7 mouse cellular contexts compared by ENCODE assay signal in the genomic region with DNA sequence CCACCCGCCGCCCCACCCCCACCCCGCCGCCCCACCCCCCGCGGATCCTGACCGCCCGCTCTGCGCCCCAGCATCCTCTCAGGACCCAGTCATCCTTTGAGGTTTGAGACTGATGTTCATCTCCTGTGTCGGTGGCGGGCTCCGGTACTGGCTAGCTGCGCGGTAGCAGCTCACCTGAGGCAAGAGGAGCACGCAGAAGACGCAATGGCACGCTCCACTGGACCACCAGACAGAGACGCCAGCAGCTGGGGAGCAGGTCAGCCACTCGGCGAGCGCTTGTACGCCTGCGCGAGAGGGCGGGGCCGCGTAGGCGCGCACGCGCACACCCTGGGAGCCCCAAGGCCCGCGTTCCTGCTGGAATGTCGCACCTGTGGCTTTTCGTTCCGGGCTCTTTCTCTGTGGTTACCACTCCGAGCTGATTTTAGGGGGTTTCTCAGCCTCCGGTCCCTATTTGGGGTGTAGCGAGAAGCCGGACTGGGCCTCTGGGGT. TPM values are rescaled to one million over a fixed set of nuclear protein-coding genes. Genes with fewer than 3 reads are reported as not detected.
A peak's percentile ranks its signal among the peaks of the same experiment; 100 is the strongest.
DNase-seq lines count a peak whose midpoint lies in the region; ATAC-seq lines count a peak whose summit lies in the region.

A gene (plus strand): TSS at position 305 of the 489 bp plus-strand sequence.

- no peaks in the 10 kb centered on the region for H3K27me3 ChIP-seq in intestine, embryonic 16.5 days (replicated peaks; ENCODE audit: control insufficient read depth, insufficient read depth, low read length)
- no peaks in the 10 kb centered on the region for H3K27me3 ChIP-seq in midbrain, embryonic 11.5 days (ENCODE audit: control insufficient read depth, insufficient read depth, low read length)

- H3K9ac ChIP-seq in intestine, embryonic 16.5 days (ENCODE audit: low read depth, low read length), result peak within 1 kb of the TSS; percentile 83
- peak within 1 kb of the TSS; percentile 85 for H3K9ac ChIP-seq in midbrain, embryonic 11.5 days (ENCODE audit: low read length)

- peak within 1 kb of the TSS; percentile 92 for H3K4me2 ChIP-seq in intestine, embryonic 16.5 days (ENCODE audit: low read depth, low read length)
- H3K4me2 ChIP-seq in midbrain, embryonic 11.5 days, result peak within 1 kb of the TSS; percentile 96

- WGBS in intestine, embryonic 16.5 days, result under 1% methylated on average over 31 of the region's 40 CpGs
- 0% methylated on average over 36 of the region's 40 CpGs for WGBS in midbrain, embryonic 11.5 days

- peak within 1 kb of the TSS; percentile 83 for H3K27ac ChIP-seq in intestine, embryonic 16.5 days (ENCODE audit: low read length)
- peak within 1 kb of the TSS; percentile 54 for H3K27ac ChIP-seq in midbrain, embryonic 11.5 days (ENCODE audit: low read depth, low read length)

- no peaks in the 10 kb centered on the region for H3K9me3 ChIP-seq in intestine, embryonic 16.5 days (ENCODE audit: control insufficient read depth, low read length)
- no peaks in the 10 kb centered on the region for H3K9me3 ChIP-seq in midbrain, embryonic 11.5 days (ENCODE audit: control insufficient read depth, low read length)

- DNase-seq in adrenal gland, adult 18-20 months (ENCODE audit: low spot score in 2 of 2), result peak; percentile 93 to 94
- DNase-seq in embryo, embryonic 11 days, result peak; percentile 92
- DNase-seq in gastrocnemius, postnatal 36 days, result peak; percentile 86 to 91
- peak; percentile 93 to 94 for DNase-seq in left cerebral cortex, postnatal 36 days (ENCODE audit: low spot score in 2 of 2)
- peak; percentile 99 for DNase-seq in midbrain, embryonic 11.5 days (ENCODE audit: low spot score, missing footprints)
- peak; percentile 81 for DNase-seq in skeletal muscle tissue, adult 2 months (ENCODE audit: low read depth, low spot score)

- peak within 1 kb of the TSS; percentile 81 for H3K4me3 ChIP-seq in intestine, embryonic 16.5 days (ENCODE audit: low read length)
- peak within 1 kb of the TSS; percentile 83 for H3K4me3 ChIP-seq in midbrain, embryonic 11.5 days (ENCODE audit: low read depth, low read length)

- peak; percentile 98 for ATAC-seq in intestine, embryonic 16.5 days
- ATAC-seq in midbrain, embryonic 11.5 days (ENCODE audit: low FRiP score), result peak; percentile 95

- intact Hi-C loops in gastrocnemius, postnatal 36 days (cut with DNase I), result no loop called here
- intact Hi-C loops in left cerebral cortex, postnatal 36 days (cut with DNase I), result no loop called here

- H3K4me1 ChIP-seq in intestine, embryonic 16.5 days (ENCODE audit: control insufficient read depth, insufficient read depth, low read length), result peaks cover 15% of the 10 kb centered on the region
- peaks cover 7% of the 10 kb centered on the region for H3K4me1 ChIP-seq in midbrain, embryonic 11.5 days (ENCODE audit: control insufficient read depth, insufficient read depth, low read length)

- H3K36me3 ChIP-seq in intestine, embryonic 16.5 days (ENCODE audit: control insufficient read depth, insufficient read depth, low read length), result 0 out of 2 replicates have a peak, but pooled peaks cover 4% of the 10 kb centered on the region
- 0 out of 2 replicates have a peak, but pooled peaks cover 2% of the 10 kb centered on the region for H3K36me3 ChIP-seq in midbrain, embryonic 11.5 days (ENCODE audit: control insufficient read depth, insufficient read depth, low read length)

RNA-seq across cellular contexts. Expression of the gene that starts here (rescaled TPM):
- total RNA-seq in adrenal gland, adult 18-20 months (2021), result 10 to 100 TPM in 1 of 2 experiments, 1 to 10 TPM in 1; 9.7 to 10.7 TPM
- 1 to 10 TPM; 6.9 to 8.2 TPM for total RNA-seq in gastrocnemius, postnatal 36 days (2021)
- polyA plus RNA-seq in intestine, embryonic 16.5 days (2015; fragmentation: Nextera tagmentation; extraction: Ambion mirVana), result 7.4 and 8.1 TPM in 2 replicates
- total RNA-seq in left cerebral cortex, postnatal 36 days (2021), result 10 to 100 TPM; 28.5 TPM
- 12.4 and 14.3 TPM in 2 replicates for polyA plus RNA-seq in midbrain, embryonic 11.5 days (2014; fragmentation: Nextera tagmentation; extraction: Ambion mirVana)

Comparison
In these comparisons a context has a peak if more than half of its experiments do, and no peak if none do; other contexts are left out.
1. Peak in every context shown above with its lines: DNase-seq, ATAC-seq, H3K4me3 ChIP-seq and H3K27ac ChIP-seq.